Mouse (Mus musculus): Measurements from ENCODE around the gene Gm10645.

Gm10645 gene

GRCm38 (mm10) chr8:83169127-83169526 lies 3.2 kb upstream of the Gm10645 start:
- DNase-seq (ENCODE audit: low spot score) = no peak

GRCm38 (mm10) chr8:83167932-83168331 lies 2.0 kb upstream of the Gm10645 start:
- DNase-seq (ENCODE audit: low spot score) = no peak

GRCm38 (mm10) chr8:83165235-83165930 lies 587 bp downstream of the Gm10645 start, which contains the start of gene Tbc1d9:
Tbc1d9 (plus strand) TSS chr8:83165352.
- DNase-seq (ENCODE audit: low spot score) = peak; percentile 81

- no peak for DNase-seq (ENCODE audit: low spot score)
Measured at GRCm38 (mm10) chr8:83160613-83161012, 5.4 kb downstream of the Gm10645 start.

- DNase-seq (ENCODE audit: low spot score) = no peak
Measured at GRCm38 (mm10) chr8:83159615-83160014, 6.4 kb downstream of the Gm10645 start.

DNA sequence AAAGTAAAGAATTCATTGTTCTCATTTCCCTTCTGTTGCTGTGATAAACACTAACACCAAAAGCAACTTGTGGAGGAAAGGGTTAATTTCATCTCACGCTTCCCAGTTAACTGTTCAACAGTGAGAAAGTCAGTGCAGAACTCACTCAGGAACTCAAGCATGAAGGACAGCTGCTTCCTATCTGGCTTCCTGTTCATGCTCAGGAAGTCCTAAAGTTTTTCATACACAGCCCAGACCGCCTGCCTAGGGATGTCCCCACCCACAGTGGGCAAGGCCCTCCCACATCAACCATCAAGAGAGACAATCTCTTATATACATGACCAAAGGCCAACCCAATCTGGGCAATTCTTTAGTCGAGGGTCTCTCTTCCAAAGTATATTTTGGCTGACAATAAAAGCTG lies 7.0 kb downstream of the Gm10645 start:
- DNase-seq (ENCODE audit: low spot score) = no peak

- DNase-seq (ENCODE audit: low spot score) = no peak
Measured at GRCm38 (mm10) chr8:83155110-83155509, 10.9 kb downstream of the Gm10645 start.

DNA sequence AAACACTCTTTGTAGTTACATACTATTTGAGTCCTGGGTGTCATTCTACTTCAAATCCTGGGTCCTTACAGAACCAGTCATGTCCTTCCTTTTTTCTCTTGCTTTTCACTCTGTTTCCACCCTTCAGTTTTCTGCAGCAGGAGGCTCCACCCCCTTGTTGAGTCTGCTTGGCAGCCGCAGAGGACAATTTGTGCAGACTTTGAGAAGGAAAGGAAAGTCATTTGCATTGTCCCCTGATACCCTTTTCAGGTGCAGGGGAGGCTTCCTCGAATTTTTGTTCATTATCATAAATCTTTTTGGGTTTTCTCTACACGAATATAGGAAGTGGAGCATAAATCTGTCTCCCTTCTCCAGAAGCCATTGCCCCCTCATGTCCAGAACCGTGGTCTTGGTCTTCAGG lies 13.5 kb downstream of the Gm10645 start:
- no peak for DNase-seq (ENCODE audit: low spot score)

GRCm38 (mm10) chr8:83152055-83152454 lies 13.9 kb downstream of the Gm10645 start:
- DNase-seq (ENCODE audit: low spot score) = no peak

- no peak for DNase-seq (ENCODE audit: low spot score)
Measured at GRCm38 (mm10) chr8:83149124-83149523, 16.8 kb downstream of the Gm10645 start.

- DNase-seq (ENCODE audit: low spot score) = no peak
Measured at GRCm38 (mm10) chr8:83145421-83145820, 20.5 kb downstream of the Gm10645 start.

- no peak for DNase-seq (ENCODE audit: low spot score)
Measured at GRCm38 (mm10) chr8:83144601-83145000, 21.4 kb downstream of the Gm10645 start.

GRCm38 (mm10) chr8:83141358-83141757 lies 24.6 kb downstream of the Gm10645 start:
- DNase-seq (ENCODE audit: low spot score) = no peak

DNA sequence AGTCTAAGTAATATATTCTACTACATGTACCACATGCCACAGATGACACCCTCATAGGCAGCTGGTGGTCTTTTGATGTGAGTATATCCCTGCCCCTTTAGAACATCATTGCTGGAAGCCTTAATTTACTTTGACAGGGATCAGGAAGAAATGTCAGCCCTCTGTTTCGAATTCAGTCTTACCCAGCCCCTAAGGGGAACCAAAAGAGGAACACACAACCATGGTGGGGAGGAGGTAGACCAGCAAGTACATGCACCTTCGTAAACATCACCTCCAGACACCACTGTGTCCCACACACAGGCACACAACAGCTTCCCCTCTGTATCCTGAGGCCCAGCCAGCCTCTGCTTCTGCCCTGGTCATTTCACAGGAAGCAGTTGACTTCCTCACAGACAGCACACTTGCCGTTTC lies 25.3 kb downstream of the Gm10645 start:
- DNase-seq (ENCODE audit: low spot score) = no peak

- DNase-seq (ENCODE audit: low spot score) = no peak
Measured at GRCm38 (mm10) chr8:83140068-83140467, 25.9 kb downstream of the Gm10645 start.

DNA sequence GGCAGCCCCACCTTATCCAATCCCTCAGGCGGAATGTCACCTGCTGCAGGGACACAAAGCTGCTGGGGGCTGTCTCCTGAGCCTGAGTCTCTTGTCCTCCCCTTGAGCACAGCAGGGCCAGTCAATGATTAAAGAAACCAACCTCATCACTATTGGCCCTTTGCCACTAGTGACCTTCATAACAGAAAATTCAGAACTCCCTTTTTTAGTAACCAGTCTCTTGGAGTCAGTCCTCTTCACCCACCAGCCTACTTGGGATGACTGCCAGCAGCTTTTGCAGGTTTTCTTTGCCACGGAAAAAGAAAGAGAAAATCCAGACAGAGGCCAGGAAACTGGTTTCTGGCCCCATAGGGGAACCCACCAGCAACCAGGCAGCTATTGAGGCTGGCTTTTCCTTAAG lies 30.9 kb downstream of the Gm10645 start:
- no peak for DNase-seq (ENCODE audit: low spot score)

Measured in embryo, embryonic 10.5 days (tissue).